Mouse (Mus musculus) naive thymus-derived CD4-positive, alpha-beta T cell, adult 2 months (primary cell): ENCODE measurements at regions not wholly inside any gene's neighbourhood (a gene's known extent, or its start where the extent isn't known, plus 50 kb on each side); places are given as distances from the start of the nearest gene placed in this dataset.

Experiments used
- DNase-seq: peaks from one replicate; pipeline ENCODE4 v3.0.0-alpha.2; 2011; ENCODE audit warnings: low read depth

GRCm38 (mm10) chr4:62809048-62809447, 156.3 kb upstream of the Zfp618 start:
- DNase-seq: no peak

GRCm38 (mm10) chr4:62819889-62820288, 145.5 kb upstream of the Zfp618 start:
- DNase-seq: no peak

- DNase-seq: no peak
Measured at GRCm38 (mm10) chr4:62821288-62821687, 144.1 kb upstream of the Zfp618 start.

- DNase-seq: peak; percentile 56
Measured at GRCm38 (mm10) chr4:62822568-62822967, 142.8 kb upstream of the Zfp618 start.

- DNase-seq: no peak
Measured at GRCm38 (mm10) chr4:62823082-62823481, 142.3 kb upstream of the Zfp618 start.

GRCm38 (mm10) chr4:62823555-62824250, 141.7 kb upstream of the Zfp618 start:
- no peak for DNase-seq

GRCm38 (mm10) chr4:62824581-62824980, 140.8 kb upstream of the Zfp618 start:
- DNase-seq: no peak

GRCm38 (mm10) chr4:62825256-62825655, 140.1 kb upstream of the Zfp618 start:
- DNase-seq: no peak

GRCm38 (mm10) chr4:62828963-62829362, 136.4 kb upstream of the Zfp618 start:
- DNase-seq: no peak

- no peak for DNase-seq
Measured at GRCm38 (mm10) chr4:62833944-62834343, 131.4 kb upstream of the Zfp618 start.

- no peak for DNase-seq
Measured at GRCm38 (mm10) chr4:62836875-62837274, 128.5 kb upstream of the Zfp618 start.

- no peak for DNase-seq
Measured at GRCm38 (mm10) chr4:62850526-62850925, 114.8 kb upstream of the Zfp618 start.

- DNase-seq: peak; percentile 16
Measured at GRCm38 (mm10) chr4:62853335-62853734, 112.0 kb upstream of the Zfp618 start.

- no peak for DNase-seq
Measured at GRCm38 (mm10) chr4:62856406-62856805, 109.0 kb upstream of the Zfp618 start.

GRCm38 (mm10) chr4:62862756-62863155, 102.6 kb upstream of the Zfp618 start:
- DNase-seq: no peak

GRCm38 (mm10) chr4:62870391-62870983, 94.9 kb upstream of the Zfp618 start:
- DNase-seq: no peak

GRCm38 (mm10) chr4:62872562-62872961, 92.8 kb upstream of the Zfp618 start:
- DNase-seq: no peak

GRCm38 (mm10) chr4:62873986-62874385, 91.4 kb upstream of the Zfp618 start:
- no peak for DNase-seq

- no peak for DNase-seq
Measured at GRCm38 (mm10) chr4:62878063-62878462, 87.3 kb upstream of the Zfp618 start.

GRCm38 (mm10) chr4:62878927-62879326, 86.4 kb upstream of the Zfp618 start:
- DNase-seq: no peak

- DNase-seq: peak; percentile 21
Measured at GRCm38 (mm10) chr4:62881824-62882223, 83.5 kb upstream of the Zfp618 start.

- no peak for DNase-seq
Measured at GRCm38 (mm10) chr4:62882276-62882675, 83.1 kb upstream of the Zfp618 start.

- DNase-seq: no peak
Measured at GRCm38 (mm10) chr4:62888736-62889135, 76.6 kb upstream of the Zfp618 start.

- peak; percentile 63 for DNase-seq
Measured at GRCm38 (mm10) chr4:62889708-62890107, 75.7 kb upstream of the Zfp618 start.
